Mouse (Mus musculus) macrophage (primary cell): Measurements from ENCODE around the gene Ccdc92b. TPM values are rescaled to one million over a fixed set of nuclear protein-coding genes. Genes with fewer than 3 reads are reported as not detected.

Experiments
- H3K27ac ChIP-seq: fragments of 350-480 bp; formaldehyde crosslinking; 2 replicates; pipeline ENCODE4 v1.9.0; 2021
- H3K36me3 ChIP-seq: fragments of 350-480 bp; formaldehyde crosslinking; 2 replicates; pipeline ENCODE4 v1.9.0; 2021; ENCODE audit errors: inconsistent target
- H3K4me3 ChIP-seq: fragments of 350-480 bp; formaldehyde crosslinking; 2 replicates; pipeline ENCODE4 v1.9.0; 2021; ENCODE audit errors: inconsistent target
- H3K79me2 ChIP-seq: fragments of 350-480 bp; formaldehyde crosslinking; 2 replicates; pipeline ENCODE4 v1.9.0; 2021; ENCODE audit errors: inconsistent target
- WGBS: methylation state at CpG from one replicate; pipeline ENCODE4 v1.1.7; 2026; ENCODE audit warnings: inconsistent platforms; ENCODE audit not compliant: missing documents; 5-methylcytosine and 5-hydroxymethylcytosine counted together
- polyA plus RNA-seq: library from polyadenylated mRNA; stranded (reverse); fragments of 250-400 nt; gene quantifications from 3 replicates; pipeline ENCODE4 v1.2.4, GENCODE M21; 2018; ENCODE audit warnings: inconsistent platforms

Ccdc92b gene
- polyA plus RNA-seq, 1 experiment from 2014 or later, result 0.13 TPM

DNA sequence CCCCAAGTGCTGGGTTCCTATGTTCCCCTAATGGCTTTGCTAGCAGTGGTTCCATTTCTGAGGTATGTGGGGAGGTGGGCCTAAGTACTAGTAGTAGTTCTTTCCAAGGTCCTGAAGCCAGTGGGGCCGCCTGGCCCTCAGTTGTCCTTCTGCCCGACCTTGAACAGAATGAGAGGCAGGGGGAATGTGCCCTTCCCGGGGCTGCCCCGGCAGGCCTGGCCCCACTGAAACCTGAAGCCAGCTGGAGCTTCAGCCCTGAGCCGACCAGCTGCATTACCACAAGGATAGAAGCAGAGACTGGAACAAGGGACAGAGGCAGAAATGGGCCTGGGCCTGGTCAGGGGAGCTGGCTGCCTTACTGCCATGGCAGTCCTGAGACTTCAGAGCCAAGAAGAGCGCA lies 34.0 kb downstream of the Ccdc92b start:
- Histone ChIP-seq H3K79me2 (peaks cover 76% of the 10 kb centered on the region), H3K36me3 (peaks cover 21% of the 10 kb centered on the region), H3K4me3 (no peak overlapping the region), H3K27ac (no peak overlapping the region)
- WGBS, result 93% methylated on average over 6 of the region's 6 CpGs

DNA sequence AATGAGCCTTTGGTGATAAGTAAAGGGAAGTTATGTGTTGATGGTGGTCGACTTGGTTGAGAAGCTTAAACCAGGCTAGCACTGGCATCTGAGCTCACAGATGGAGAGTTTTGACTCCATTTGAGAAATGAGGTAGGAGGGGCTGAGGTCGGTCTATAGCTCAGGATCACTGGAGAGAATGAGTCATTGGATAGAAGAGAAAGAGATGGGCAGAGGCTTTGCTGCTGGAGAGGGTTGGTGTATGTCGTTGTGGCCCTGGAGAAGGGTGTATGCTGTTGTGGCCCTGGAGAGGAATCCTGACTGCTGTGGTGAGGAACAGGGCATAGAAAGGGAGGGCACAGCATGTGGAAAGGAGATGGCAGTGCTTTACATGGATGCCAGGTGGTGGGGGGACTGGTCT lies 36.5 kb downstream of the Ccdc92b start:
- Histone ChIP-seq H3K36me3 (peaks cover 46% of the 10 kb centered on the region), H3K79me2 (peaks cover 63% of the 10 kb centered on the region), H3K27ac (no peak overlapping the region), H3K4me3 (no peak overlapping the region)
- WGBS, result 76% methylated on average over 3 of the region's 3 CpGs

DNA sequence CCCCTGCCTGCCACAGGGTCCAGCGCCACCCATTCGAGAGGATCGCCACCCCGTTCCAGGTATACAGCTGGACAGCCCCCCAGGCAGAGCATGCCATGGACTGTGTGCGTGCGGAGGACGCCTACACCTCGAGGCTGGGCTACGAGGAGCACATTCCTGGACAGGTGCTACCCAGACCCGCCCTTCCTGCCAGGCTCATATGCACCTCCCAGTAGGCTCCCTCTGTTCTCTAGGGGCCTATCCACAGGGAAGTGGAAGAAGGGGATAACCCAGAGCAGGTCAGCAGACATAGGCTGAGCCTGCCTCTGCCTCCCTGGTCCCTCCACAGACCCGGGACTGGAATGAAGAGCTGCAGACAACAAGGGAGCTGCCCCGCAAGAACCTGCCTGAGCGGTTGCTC lies 40.9 kb downstream of the Ccdc92b start:
- WGBS, result 96% methylated on average over 13 of the region's 13 CpGs
- H3K27ac ChIP-seq, result no peak overlapping the region
- peaks cover 65% of the 10 kb centered on the region for H3K36me3 ChIP-seq
- H3K4me3 ChIP-seq, result no peak overlapping the region
- peaks cover 19% of the 10 kb centered on the region for H3K79me2 ChIP-seq

DNA sequence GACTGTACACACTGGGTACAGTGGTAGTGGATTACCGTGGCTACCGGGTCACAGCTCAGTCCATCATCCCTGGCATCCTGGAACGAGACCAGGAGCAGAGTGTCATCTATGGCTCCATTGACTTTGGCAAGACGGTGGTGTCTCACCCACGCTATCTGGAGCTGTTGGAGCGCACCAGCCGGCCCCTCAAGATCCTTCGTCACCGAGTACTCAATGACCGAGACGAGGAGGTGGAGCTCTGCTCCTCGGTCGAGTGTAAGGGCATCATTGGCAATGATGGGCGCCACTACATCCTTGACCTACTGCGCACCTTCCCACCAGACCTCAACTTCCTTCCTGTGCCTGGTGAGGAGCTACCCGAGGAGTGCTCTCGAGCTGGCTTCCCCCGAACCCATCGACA lies 42.2 kb downstream of the Ccdc92b start:
- WGBS, result 67% methylated on average over 19 of the region's 19 CpGs
- Histone ChIP-seq H3K79me2 (peaks cover 6% of the 10 kb centered on the region; the same call in 1 of the 2 replicates), H3K27ac (no peak overlapping the region), H3K36me3 (peaks cover 74% of the 10 kb centered on the region), H3K4me3 (no peak overlapping the region)

DNA sequence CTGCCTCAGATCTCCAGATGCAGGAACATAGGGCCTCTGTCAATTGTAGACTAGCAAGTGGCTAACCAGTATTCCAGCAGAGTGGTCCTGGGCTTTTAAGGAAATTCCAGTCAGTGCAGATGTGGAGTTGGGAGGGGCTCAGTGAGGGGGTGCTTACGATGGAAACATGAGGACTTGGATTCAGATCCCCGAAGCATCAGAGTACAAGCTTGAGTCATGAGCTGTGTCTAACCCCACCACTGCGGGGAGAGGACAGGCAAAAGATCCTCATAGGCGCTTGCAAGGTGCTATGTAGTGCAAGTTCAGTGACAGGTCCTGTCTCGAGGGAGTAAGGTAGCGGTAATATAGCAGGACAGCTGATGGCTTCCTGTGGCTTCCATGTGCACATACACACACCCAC lies 42.8 kb downstream of the Ccdc92b start:
- WGBS, result 87% methylated on average over 6 of the region's 6 CpGs
- H3K4me3 ChIP-seq, result no peak overlapping the region
- no peak overlapping the region for H3K27ac ChIP-seq
- peaks cover under 1% of the 10 kb centered on the region; the same call in 1 of the 2 replicates for H3K79me2 ChIP-seq
- peaks cover 74% of the 10 kb centered on the region for H3K36me3 ChIP-seq

DNA sequence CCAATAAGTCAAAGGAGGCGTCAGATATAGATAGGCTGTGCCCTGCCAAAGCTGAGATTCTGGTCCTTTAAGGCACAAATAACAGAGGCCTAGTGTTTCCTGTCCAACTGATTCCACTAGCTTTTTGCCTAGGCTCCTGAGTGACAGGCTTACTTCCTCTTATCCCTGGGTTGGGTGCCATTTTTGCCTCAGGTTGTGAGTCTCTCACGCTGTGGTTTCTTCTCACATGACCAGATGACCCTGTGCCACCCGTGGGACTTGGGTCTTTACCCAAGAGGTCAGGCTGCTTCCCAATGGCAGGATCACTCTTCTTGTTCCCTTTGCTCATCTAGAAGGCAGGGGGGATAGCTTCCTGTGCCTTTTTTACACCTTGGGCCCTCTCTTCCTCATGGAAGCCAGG lies 44.9 kb downstream of the Ccdc92b start:
- 18% methylated on average over 3 of the region's 3 CpGs for WGBS

DNA sequence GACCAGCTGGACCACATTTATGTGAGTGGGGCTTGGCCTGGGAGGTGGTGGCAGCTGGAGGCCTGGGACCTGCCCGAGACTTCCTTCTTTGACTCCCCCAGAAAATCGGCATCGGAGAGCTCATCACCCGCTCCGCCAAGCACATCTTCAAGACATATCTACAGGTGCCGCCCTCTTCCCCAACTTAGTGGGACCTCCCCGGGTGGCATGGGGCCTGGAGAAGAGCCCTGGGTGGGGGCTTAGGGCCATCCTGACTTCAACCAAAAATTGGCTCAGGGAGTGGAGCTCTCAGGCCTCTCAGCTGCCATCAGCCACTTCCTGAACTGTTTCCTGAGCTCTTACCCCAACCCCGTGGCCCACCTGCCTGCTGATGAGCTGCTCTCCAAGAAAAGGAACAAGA lies 45.5 kb downstream of the Ccdc92b start:
- H3K27ac ChIP-seq, result 0 out of 2 replicates have a peak overlapping the region, but pooled peaks have one; percentile 13
- H3K36me3 ChIP-seq, result peaks cover 64% of the 10 kb centered on the region
- no peaks in the 10 kb centered on the region for H3K79me2 ChIP-seq
- 48% methylated on average over 8 of the region's 8 CpGs for whole genome bisulfite sequencing
- no peak overlapping the region for H3K4me3 ChIP-seq

More for the DNA sequence above, 44.9 kb downstream of the Ccdc92b start:
- Histone ChIP-seq H3K4me3 (no peak overlapping the region), H3K27ac (peak overlapping the region; percentile 13; the same call in 1 of the 2 replicates), H3K36me3 (peaks cover 69% of the 10 kb centered on the region), H3K79me2 (no peaks in the 10 kb centered on the region)

DNA sequence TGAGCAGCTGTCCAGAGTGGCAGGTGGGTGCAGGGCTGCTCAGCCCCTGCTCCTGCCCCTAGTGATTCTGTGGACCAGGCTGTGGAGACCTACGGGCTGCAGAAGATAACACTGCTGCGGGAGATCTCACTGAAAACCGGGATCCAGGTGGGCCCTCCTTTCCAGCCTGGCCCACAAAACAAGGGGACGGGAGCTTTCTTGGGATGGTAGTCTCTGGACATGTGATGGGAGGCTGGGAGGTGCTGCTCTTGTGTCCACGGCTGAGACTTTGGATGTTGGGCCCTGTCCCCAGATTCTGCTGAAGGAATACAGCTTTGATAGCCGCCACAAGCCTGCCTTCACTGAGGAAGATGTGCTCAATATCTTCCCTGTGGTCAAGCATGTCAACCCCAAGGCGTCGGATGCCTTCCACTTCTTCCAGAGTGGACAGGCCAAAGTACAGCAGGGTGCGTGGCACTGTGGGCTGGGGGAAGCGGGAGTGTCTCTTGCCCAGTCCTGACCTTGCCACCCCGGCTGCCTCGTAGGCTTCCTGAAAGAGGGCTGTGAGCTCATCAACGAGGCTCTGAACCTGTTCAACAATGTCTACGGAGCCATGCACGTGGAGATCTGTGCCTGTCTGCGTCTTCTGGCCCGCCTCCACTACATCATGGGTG lies 46.4 kb downstream of the Ccdc92b start:
- Histone ChIP-seq H3K4me3 (no peak overlapping the region), H3K79me2 (no peaks in the 10 kb centered on the region), H3K27ac (no peak overlapping the region), H3K36me3 (peaks cover 55% of the 10 kb centered on the region)
- 94% methylated on average over 12 of the region's 17 CpGs for WGBS

DNA sequence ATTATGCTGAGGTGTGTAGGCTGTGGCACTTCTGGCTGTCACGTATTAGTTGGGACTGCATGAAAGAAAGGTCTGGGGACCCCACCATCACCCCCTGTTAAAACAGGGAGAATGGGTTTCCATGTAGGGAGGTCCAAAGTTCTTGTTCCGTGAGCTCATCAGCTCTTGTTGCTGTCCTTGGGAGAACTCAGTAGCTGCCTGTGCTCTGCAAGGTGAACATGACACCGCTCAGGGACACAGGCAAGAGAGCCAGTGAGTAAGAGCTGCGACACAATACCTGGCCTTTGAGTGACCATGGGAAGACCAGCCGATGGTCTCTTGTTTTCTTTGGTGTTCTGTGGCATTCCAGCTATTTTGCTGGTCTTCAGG lies 46.9 kb downstream of the Ccdc92b start:
- Histone ChIP-seq H3K36me3 (peaks cover 50% of the 10 kb centered on the region), H3K4me3 (no peak overlapping the region), H3K27ac (no peak overlapping the region), H3K79me2 (no peaks in the 10 kb centered on the region)
- 99% methylated on average over 5 of the region's 5 CpGs for whole genome bisulfite sequencing

DNA sequence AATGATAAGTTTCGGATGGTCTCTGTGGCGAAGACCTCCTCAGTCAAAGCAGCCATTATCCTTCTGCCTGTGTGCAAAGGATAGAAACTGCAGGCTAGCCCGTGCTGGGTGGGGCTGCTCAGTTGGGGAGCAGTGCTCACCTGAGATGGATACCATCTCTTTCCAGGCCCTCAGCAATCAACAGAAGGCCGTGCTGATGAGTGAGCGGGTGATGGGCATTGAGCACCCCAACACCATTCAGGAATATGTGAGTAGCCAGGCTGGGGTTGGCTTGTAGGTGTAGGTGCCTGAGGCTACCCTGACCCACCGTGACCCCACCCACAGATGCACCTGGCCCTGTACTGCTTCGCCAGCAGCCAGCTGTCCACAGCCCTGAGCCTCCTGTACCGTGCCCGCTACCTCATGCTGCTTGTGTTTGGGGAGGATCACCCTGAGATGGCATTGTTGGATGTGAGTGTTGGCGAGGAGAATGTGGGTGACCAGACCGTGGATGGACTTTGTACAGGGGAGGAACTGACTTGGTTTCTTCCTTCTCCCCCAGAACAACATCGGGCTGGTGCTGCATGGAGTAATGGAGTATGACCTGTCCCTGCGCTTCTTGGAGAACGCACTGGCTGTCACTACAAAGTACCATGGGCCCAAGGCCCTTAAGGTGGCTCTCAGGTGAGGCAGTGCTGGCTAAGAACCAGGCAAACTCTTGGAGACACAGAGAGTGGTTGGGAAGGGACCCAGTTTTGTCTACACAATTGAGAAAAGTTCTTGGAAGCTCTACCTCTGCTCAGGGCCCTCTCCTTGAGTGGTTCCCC lies 47.6 kb downstream of the Ccdc92b start:
- Histone ChIP-seq H3K27ac (no peak overlapping the region), H3K36me3 (peaks cover 43% of the 10 kb centered on the region), H3K79me2 (no peaks in the 10 kb centered on the region), H3K4me3 (no peak overlapping the region)
- WGBS, result 96% methylated on average over 14 of the region's 14 CpGs

DNA sequence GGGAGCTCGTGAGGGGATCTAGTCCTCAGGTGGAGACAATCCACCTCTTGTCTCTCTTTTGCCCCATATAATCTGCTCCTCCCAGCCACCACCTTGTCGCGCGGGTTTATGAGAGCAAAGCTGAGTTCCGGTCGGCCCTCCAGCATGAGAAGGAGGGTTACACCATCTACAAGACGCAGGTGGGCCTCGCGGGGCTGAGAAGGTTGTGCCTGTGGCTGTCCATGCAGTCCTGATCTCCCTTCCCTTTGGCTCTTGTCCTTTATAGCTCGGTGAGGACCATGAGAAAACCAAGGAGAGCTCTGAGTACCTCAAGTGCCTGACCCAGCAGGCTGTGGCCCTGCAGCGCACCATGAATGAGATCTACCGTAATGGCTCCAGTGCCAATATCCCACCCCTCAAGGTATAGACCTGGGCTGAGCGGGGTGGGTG lies 48.2 kb downstream of the Ccdc92b start:
- Histone ChIP-seq H3K79me2 (no peaks in the 10 kb centered on the region), H3K27ac (no peak overlapping the region), H3K4me3 (no peak overlapping the region), H3K36me3 (peaks cover 37% of the 10 kb centered on the region)
- WGBS, result 98% methylated on average over 13 of the region's 13 CpGs

DNA sequence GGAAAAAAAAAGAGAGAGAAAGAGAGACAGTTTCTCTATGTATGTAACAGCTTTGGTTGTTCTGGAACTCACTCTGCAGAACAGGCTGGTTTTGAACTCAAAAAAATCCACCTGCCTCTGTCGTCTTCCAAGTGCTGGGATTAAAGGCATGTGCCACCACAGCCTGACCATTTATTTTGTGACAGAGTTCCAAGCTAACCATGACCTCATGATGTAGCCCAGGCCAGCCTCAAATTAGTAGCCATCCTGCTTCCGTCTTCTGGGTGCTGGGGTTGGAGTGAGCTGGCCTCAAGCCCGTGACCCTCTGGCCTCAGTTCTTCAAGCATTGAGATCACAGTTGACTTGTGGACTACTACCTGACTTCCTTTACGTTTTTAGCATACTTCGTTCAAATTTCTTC lies 49.1 kb downstream of the Ccdc92b start:
- H3K4me3 ChIP-seq, result no peak overlapping the region
- H3K36me3 ChIP-seq, result peaks cover 35% of the 10 kb centered on the region
- no peaks in the 10 kb centered on the region for H3K79me2 ChIP-seq
- 98% methylated on average over 5 of the region's 5 CpGs for WGBS
- no peak overlapping the region for H3K27ac ChIP-seq

DNA sequence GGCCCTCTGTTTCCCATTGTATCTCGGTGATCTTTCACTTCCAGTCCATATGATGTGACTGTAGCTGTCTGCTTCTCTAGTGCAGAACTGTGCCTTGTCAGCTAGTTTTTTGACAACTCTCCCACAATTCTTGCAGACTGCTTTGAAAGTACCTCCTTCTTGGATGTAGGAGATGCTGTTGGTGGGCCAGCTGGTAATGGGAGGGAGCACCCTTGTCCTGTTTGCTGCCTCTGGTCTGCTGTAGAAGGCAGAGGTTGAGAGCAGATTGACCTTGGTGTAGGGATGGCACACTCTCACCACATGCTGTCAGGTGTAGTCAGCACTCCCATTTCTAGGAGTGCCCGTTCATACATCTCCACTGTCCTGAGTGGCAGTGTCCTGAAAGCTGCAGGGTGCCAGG lies 49.6 kb downstream of the Ccdc92b start:
- Histone ChIP-seq H3K36me3 (peaks cover 35% of the 10 kb centered on the region), H3K79me2 (no peaks in the 10 kb centered on the region), H3K27ac (no peak overlapping the region), H3K4me3 (no peak overlapping the region)
- 100% methylated on average over 2 of the region's 2 CpGs for WGBS

DNA sequence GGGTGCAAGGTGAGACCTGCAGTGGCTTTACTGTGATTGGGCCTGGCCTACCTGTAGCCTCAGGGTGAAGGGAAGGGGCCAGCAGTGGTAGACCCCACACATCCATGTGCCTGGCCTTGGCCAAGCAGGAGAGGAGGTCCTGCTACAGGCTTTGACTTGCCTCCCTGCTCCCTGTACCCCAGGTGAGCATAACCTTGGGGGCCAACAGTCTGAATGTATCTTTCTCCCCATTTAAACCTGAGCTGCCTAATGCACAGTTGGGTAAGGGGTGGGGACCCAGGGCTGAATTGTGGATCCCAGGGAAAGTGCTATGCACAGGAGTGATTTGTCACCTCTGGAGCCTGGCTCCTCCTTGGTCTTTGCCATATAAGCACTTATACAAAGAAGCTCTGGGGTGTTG lies 50.7 kb downstream of the Ccdc92b start:
- Histone ChIP-seq H3K27ac (no peak overlapping the region), H3K36me3 (peaks cover 42% of the 10 kb centered on the region), H3K4me3 (no peak overlapping the region), H3K79me2 (no peaks in the 10 kb centered on the region)

DNA sequence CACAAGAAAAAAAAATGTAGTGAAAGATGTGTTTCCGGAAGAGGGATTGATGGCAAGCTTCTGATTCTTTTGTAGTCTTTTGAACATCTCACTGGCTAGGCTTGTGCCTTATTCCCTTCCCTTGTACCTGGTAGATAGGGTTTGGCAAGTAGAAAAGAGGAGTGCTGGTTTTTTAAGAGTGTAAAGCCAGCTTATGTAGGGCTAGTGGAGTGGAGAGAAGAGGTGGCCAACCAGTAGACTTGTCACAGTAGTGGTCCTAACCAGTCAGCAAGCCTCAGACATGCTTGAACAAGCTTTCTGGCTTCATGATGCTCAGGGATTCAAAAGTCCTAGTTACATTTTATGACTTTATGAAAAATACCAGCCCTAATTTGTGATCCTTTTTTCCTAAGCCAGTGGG lies 51.6 kb downstream of the Ccdc92b start:
- H3K27ac ChIP-seq, result no peak overlapping the region
- 100% methylated on average over 1 of the region's 1 CpGs for WGBS
- no peaks in the 10 kb centered on the region for H3K79me2 ChIP-seq
- H3K4me3 ChIP-seq, result no peak overlapping the region
- H3K36me3 ChIP-seq, result peaks cover 43% of the 10 kb centered on the region; the same call in 1 of the 2 replicates
